Mouse (Mus musculus) midbrain, embryonic 12.5 days (tissue): ENCODE results near the gene 3110082I17Rik. TPM values are rescaled to one million over a fixed set of nuclear protein-coding genes. Genes with fewer than 3 reads are reported as not detected.
"Not testable (repeated sequence)": the region's sequence is repeated elsewhere in the genome, so short reads cannot be mapped to it uniquely, and the experiment has no call there.

ENCODE experiments used
- ATAC-seq: fragments of 200-750 bp; cut with Nextera tagmentation; 2 replicates; pipeline ENCODE4 v1.8.0; 2017; ENCODE audit warnings: low read depth, moderate TSS enrichment, moderate library complexity; ENCODE audit not compliant: low FRiP score
- H3K27ac ChIP-seq: fragments of 300-500 bp; sonication (generic); replicated peaks from 2 replicates; pipeline ENCODE4 v1.5.1; 2016; ENCODE audit warnings: mild to moderate bottlenecking
- H3K27me3 ChIP-seq: fragments of 300-500 bp; sonication (generic); 2 replicates; pipeline ENCODE4 v1.6.1; 2016; ENCODE audit warnings: mild to moderate bottlenecking
- H3K36me3 ChIP-seq: fragments of 300-500 bp; sonication (generic); 2 replicates; pipeline ENCODE4 v1.6.1; 2016
- H3K4me1 ChIP-seq: fragments of 300-500 bp; sonication (generic); 2 replicates; pipeline ENCODE4 v1.6.1; 2016
- H3K4me2 ChIP-seq: fragments of 300-500 bp; sonication (generic); replicated peaks from 2 replicates; pipeline ENCODE4 v1.6.1; 2016; ENCODE audit warnings: mild to moderate bottlenecking, moderate library complexity
- H3K4me3 ChIP-seq: fragments of 300-500 bp; sonication (generic); 2 replicates; pipeline ENCODE4 v1.5.1; 2016; ENCODE audit warnings: mild to moderate bottlenecking
- H3K9ac ChIP-seq: fragments of 300-500 bp; sonication (generic); replicated peaks from 2 replicates; pipeline ENCODE4 v1.6.1; 2016; ENCODE audit warnings: mild to moderate bottlenecking, moderate library complexity
- H3K9me3 ChIP-seq: fragments of 300-500 bp; sonication (generic); 2 replicates; pipeline ENCODE4 v1.6.1; 2016; ENCODE audit warnings: mild to moderate bottlenecking
- WGBS: fragments of 180-500 bp; shearing (Covaris S2); methylation state at CpG from one replicate; pipeline ENCODE4 v1.1.7; 2016; 5-methylcytosine and 5-hydroxymethylcytosine counted together
- polyA plus RNA-seq: library from polyadenylated mRNA; unstranded; fragments of >200 nt; fragmentation: Nextera tagmentation; extraction: Ambion mirVana; gene quantifications from 2 replicates; pipeline ENCODE4 v1.2.1, GENCODE M21; 2016

The 3110082I17Rik gene
- polyA plus RNA-seq, 1 experiment from 2014 or later: 29.3 TPM

DNA sequence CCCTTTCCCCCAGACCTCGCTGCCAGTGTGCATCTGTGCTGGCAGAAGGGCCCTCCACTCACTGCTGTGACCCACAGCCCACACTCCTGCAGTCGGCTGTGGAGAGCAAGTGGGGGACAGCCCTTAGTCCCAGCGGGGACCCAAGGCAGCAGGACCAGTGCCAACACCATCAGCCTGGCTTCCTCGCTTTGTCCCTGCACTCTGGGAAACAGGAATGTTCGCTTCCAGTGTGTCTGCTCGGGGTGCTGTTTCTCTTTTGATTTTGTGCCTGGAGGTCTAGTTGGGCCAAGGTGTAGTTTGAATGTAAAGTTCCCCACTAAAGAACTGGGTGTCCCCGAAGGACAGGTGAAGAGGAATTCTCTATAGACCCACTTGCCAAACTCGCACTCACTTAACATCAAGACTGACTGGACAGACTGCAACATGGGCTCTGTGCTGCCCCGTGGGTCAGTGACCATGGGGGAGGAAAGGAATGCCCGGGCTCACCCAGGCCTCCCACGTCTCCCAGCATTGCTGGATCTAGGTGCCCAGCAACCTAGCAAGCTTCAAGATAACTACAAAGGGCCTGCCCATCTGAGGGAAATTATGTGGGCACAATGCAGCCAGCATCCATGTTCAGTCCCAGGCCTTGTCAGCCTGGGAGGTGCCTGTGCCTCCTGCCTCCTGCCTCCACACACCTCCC, 68.9 kb downstream of the 3110082I17Rik start:
- H3K9ac ChIP-seq: no peak overlapping the region
- H3K4me3 ChIP-seq: no peak overlapping the region
- no peaks in the 10 kb centered on the region for H3K36me3 ChIP-seq
- ATAC-seq: no peak
- 87% methylated on average over 11 of the region's 11 CpGs for WGBS
- no peaks in the 10 kb centered on the region for H3K9me3 ChIP-seq
- H3K4me2 ChIP-seq: no peak overlapping the region
- no peak overlapping the region for H3K27ac ChIP-seq
- H3K27me3 ChIP-seq: no peaks in the 10 kb centered on the region
- H3K4me1 ChIP-seq: peaks cover 5% of the 10 kb centered on the region; the same call in 1 of the 2 replicates

- not testable (repeated sequence) for H3K9me3 ChIP-seq, H3K4me2 ChIP-seq, H3K27me3 ChIP-seq, H3K27ac ChIP-seq, H3K4me1 ChIP-seq, H3K9ac ChIP-seq, H3K36me3 ChIP-seq, ATAC-seq, H3K4me3 ChIP-seq
- WGBS: 76% methylated on average over 5 of the region's 5 CpGs
These were observed 69.8 kb downstream of the 3110082I17Rik start for GRCm38 (mm10) chr5:139390324-139391119.

DNA sequence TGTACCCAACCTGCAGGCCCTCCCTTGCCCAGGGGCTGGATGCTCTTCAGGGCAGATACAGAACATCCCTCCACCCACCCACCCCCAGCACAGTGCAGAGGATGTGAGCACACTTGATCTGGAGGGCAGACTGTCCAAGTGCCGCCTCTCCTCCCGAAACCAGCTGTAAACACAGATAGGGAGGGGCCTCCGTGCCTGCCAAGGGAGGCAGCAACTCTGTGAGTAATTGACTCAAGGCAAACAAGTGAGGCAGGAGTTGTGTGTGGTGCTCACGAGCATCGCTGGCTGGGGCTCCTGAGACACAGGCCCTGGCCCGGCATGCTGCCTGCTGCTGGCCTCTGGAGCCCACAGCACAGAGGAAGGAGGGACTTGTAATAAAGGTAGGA, 70.7 kb downstream of the 3110082I17Rik start:
- Histone ChIP-seq H3K9ac (no peak overlapping the region), H3K4me3 (no peak overlapping the region), H3K4me1 (peaks cover 8% of the 10 kb centered on the region; the same call in 1 of the 2 replicates), H3K27me3 (no peaks in the 10 kb centered on the region), H3K9me3 (no peaks in the 10 kb centered on the region), H3K27ac (no peak overlapping the region), H3K4me2 (no peak overlapping the region), H3K36me3 (no peaks in the 10 kb centered on the region)
- 67% methylated on average over 6 of the region's 6 CpGs for WGBS
- ATAC-seq: no peak

GRCm38 (mm10) chr5:139388694-139389675, 71.3 kb downstream of the 3110082I17Rik start:
- H3K36me3 ChIP-seq: no peaks in the 10 kb centered on the region
- H3K4me2 ChIP-seq: no peak overlapping the region
- peaks cover 11% of the 10 kb centered on the region; the same call in 1 of the 2 replicates for H3K4me1 ChIP-seq
- 79% methylated on average over 17 of the region's 17 CpGs for WGBS
- ATAC-seq: no peak
- H3K4me3 ChIP-seq: no peak overlapping the region
- H3K27ac ChIP-seq: 0 out of 2 replicates have a peak overlapping the region, but pooled peaks have one; percentile 4
- H3K9me3 ChIP-seq: no peaks in the 10 kb centered on the region
- no peak overlapping the region for H3K9ac ChIP-seq
- H3K27me3 ChIP-seq: no peaks in the 10 kb centered on the region

DNA sequence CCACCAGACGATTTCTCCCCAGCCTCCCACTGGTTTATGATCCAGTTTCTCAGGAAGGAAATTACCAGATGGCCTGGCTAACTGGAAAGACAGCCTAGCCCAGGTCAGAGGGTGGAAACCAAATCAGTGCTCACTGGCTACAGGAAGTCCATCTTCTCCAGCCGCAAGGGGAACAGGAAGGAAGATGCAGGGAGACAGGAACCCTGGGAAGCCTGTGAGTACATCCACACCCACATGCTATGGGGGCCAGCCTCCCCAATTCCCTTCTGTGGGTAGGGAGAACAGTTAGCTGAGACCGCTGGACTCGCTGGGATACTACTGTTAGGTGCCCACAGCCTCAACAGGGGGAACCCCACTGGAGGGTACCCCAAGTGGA, 72.1 kb downstream of the 3110082I17Rik start:
- no peak overlapping the region for H3K4me2 ChIP-seq
- H3K27ac ChIP-seq: 0 out of 2 replicates have a peak overlapping the region, but pooled peaks have one; percentile 4
- no peaks in the 10 kb centered on the region for H3K9me3 ChIP-seq
- H3K36me3 ChIP-seq: no peaks in the 10 kb centered on the region
- no peaks in the 10 kb centered on the region for H3K27me3 ChIP-seq
- 86% methylated on average over 4 of the region's 4 CpGs for WGBS
- peaks cover 13% of the 10 kb centered on the region; the same call in 1 of the 2 replicates for H3K4me1 ChIP-seq
- no peak for ATAC-seq
- no peak overlapping the region for H3K9ac ChIP-seq
- no peak overlapping the region for H3K4me3 ChIP-seq

DNA sequence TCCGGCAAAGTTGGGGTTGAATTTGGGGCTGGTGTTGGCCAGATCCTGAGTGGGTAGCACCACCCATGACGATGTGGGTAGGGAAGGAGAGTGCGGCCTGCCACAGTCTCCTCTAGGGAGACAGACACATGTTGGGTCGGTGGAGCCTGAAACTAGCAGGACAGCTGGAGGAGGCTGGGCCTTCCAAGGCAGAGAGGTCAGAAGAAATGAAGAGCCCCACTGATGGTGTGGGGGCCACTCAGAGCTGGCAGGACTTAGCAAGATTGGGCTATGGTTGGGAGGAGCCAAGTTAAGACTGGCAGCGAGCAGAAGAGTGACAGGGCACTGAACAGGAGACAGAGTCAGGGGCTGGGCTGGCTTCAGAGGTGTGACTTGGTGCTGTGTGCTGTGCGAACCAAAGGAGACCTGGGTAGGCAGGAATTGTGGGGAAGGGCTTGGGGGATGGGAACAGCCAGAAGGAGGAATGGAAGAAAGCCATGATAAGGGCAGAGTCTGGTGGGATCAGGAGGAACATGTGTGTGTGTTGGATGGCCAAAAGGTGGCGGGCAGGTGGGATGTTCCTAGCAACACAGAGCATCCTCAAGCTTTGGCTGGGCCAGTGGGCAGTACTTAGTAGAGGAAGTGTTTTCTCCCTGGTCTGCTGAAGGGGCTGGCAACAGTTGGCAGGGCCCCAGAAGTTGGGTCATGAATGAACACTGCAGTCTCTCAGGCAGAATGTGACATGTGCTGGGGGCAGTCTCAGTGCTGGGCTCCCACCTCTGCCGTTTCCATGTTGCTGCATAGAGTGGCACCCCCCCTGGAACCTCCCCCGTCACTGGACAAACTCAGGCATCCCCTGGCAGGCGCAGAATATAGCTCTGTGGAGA, 72.8 kb downstream of the 3110082I17Rik start:
- Histone ChIP-seq H3K27me3 (no peaks in the 10 kb centered on the region), H3K36me3 (no peaks in the 10 kb centered on the region), H3K9me3 (no peaks in the 10 kb centered on the region), H3K4me3 (no peak overlapping the region), H3K9ac (no peak overlapping the region), H3K4me2 (no peak overlapping the region), H3K4me1 (peaks cover 14% of the 10 kb centered on the region; the same call in 1 of the 2 replicates), H3K27ac (no peak overlapping the region)
- WGBS: 87% methylated on average over 10 of the region's 10 CpGs
- ATAC-seq: no peak

GRCm38 (mm10) chr5:139386047-139386446, 74.3 kb downstream of the 3110082I17Rik start:
- WGBS: 92% methylated on average over 5 of the region's 5 CpGs
- no peak overlapping the region for H3K4me3 ChIP-seq
- H3K27ac ChIP-seq: no peak overlapping the region
- H3K4me2 ChIP-seq: no peak overlapping the region
- ATAC-seq: no peak
- 0 out of 2 replicates have a peak, but pooled peaks cover 4% of the 10 kb centered on the region for H3K27me3 ChIP-seq
- no peaks in the 10 kb centered on the region for H3K9me3 ChIP-seq
- no peaks in the 10 kb centered on the region for H3K36me3 ChIP-seq
- H3K4me1 ChIP-seq: peaks cover 15% of the 10 kb centered on the region
- no peak overlapping the region for H3K9ac ChIP-seq

- Histone ChIP-seq H3K9me3 (no peaks in the 10 kb centered on the region), H3K4me2 (no peak overlapping the region), H3K9ac (peak overlapping the region; percentile 15; the same call in 1 of the 2 replicates), H3K27ac (no peak overlapping the region), H3K4me3 (no peak overlapping the region), H3K27me3 (0 out of 2 replicates have a peak, but pooled peaks cover 4% of the 10 kb centered on the region), H3K36me3 (no peaks in the 10 kb centered on the region), H3K4me1 (peaks cover 25% of the 10 kb centered on the region)
- 75% methylated on average over 10 of the region's 10 CpGs for WGBS
- ATAC-seq: no peak
These were observed 75.8 kb downstream of the 3110082I17Rik start for GRCm38 (mm10) chr5:139384531-139384930.

DNA sequence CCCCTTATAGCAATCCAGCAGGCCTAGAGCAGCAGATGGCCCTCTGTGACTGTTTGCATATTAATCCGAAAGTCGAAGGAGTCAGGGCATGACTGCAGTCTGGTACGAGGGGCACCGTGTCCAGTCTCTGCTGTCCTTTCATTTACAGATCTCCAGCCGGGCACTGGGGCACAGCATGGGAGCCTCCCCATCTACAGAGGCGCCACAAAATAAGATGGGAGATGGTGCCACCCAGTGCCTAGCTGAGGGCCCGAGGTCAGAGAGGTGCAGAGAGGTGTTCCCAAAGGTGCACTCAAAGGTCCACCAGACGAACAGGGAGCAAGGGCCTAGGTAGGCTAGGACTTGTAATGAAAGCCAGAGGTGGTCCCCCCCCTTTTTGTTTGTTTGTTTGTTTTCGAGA, 77.1 kb downstream of the 3110082I17Rik start:
- WGBS: 82% methylated on average over 9 of the region's 9 CpGs
- no peaks in the 10 kb centered on the region for H3K36me3 ChIP-seq
- no peak overlapping the region for H3K9ac ChIP-seq
- no peak overlapping the region for H3K4me3 ChIP-seq
- no peak for ATAC-seq
- H3K27ac ChIP-seq: peak overlapping the region; percentile 58
- no peak overlapping the region for H3K4me2 ChIP-seq
- no peaks in the 10 kb centered on the region for H3K9me3 ChIP-seq
- H3K4me1 ChIP-seq: peaks cover 24% of the 10 kb centered on the region
- 0 out of 2 replicates have a peak, but pooled peaks cover 4% of the 10 kb centered on the region for H3K27me3 ChIP-seq

DNA sequence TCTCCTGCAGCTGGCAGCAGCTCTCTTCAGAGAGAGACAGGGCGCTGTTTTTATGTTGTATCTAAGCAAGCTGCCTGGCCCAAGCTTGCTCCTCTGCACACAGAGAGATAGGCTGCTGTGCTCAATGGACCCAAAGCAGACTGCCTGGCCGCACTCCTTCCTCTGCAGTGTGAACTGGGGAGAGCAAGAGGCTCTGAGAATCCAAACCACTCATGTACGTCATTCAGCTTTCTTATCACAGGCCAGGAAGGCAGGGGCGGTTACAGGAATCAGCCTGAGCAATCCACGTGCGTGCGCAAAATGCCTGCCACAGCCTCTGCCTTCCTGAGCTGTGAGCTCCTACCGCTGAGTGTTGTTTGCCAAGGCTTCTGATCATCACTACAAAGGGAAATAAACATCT, 77.6 kb downstream of the 3110082I17Rik start:
- no peak overlapping the region for H3K4me2 ChIP-seq
- H3K9ac ChIP-seq: 0 out of 2 replicates have a peak overlapping the region, but pooled peaks have one; percentile 28
- 71% methylated on average over 8 of the region's 8 CpGs for WGBS
- peak overlapping the region; percentile 58 for H3K27ac ChIP-seq
- H3K36me3 ChIP-seq: no peaks in the 10 kb centered on the region
- no peak overlapping the region for H3K4me3 ChIP-seq
- 0 out of 2 replicates have a peak, but pooled peaks cover 4% of the 10 kb centered on the region for H3K27me3 ChIP-seq
- ATAC-seq: no peak
- H3K9me3 ChIP-seq: no peaks in the 10 kb centered on the region
- peaks cover 24% of the 10 kb centered on the region for H3K4me1 ChIP-seq
